Mouse (Mus musculus): ENCODE measurements around the gene Cic.
A peak's percentile ranks its signal among the peaks of the same experiment; 100 is the strongest.
"Not testable (repeated sequence)": the region's sequence is repeated elsewhere in the genome, so short reads cannot be mapped to it uniquely, and the experiment has no call there.

The Cic gene

DNA sequence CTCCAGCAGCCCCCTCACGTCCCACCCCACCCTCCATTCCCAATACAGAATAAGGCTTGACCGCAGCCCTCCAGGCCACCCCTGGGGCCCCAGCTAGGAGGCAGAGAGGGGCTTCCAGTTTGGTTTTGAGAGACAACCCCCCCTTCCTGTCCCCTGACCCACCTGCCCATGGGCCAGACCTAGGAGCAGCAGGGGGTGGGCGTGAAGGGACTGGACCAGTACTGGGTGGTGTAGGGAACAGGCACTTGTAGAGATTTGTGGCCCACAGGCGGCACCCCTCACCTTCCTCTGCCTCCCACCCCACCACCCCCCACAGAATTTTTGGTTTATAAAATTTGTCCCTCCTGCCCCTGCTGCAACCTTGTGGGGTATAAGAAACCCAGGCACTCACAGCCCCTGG, 24.1 kb upstream of the Cic start:
- DNase-seq (ENCODE audit: low spot score in 2 of 2) = no peak

GRCm38 (mm10) chr7:25244562-25245369, 22.7 kb upstream of the Cic start:
- no peak for DNase-seq (ENCODE audit: low spot score in 2 of 2)

DNA sequence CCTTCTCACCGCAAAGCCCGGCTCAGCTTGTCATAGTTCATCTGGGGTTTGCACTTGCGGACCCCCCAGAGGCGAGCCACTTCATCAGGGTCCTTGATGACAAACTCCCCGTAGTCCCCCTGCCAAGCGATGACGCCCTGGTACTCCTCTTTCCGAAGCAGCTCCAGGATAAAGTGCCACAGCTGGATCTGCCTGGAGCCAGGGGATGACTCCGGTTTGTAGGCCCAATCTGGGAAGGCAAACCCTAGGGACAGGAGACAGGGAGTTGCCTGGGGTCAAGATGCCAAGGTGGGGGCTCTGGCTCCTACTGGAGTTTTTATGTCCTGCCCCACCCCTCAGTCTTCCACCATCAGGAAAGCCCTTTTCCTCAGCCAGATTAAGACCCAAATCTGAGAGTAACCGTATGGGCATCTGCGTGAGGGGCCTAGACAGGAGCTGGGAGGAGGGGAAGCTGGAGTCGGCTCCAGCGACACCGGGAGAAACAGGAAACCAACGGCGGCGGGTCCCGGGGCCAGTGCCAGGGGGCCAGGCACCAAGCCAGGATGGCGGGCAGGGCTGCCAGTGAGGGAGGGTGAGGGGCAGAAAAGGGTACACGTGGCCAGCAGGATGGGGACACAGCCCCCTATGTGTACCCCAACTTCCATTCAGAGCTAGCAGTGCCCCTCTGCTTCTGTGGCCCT, 21.3 kb upstream of the Cic start:
- DNase-seq (ENCODE audit: low spot score in 2 of 2) = peak in 1 of 2 experiments; percentile 15

DNA sequence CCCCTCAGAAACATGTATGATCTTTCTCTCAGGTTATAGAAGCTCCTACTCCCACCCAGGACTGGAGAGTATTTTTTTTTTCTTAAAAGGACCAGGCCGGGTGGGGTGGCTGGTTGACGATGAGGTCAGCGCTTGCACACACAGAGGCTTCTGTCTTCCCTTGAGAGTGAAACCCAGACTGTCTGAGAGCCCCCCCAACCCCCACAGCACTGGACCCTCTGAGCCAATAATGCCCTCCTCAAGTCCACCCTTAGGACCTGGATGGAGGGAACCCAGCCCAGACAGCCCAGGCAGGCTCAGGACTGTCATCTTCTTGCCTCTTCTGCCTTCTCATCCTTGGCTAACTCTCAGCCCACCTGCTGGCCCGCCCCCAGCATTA, 20.8 kb upstream of the Cic start:
- DNase-seq (ENCODE audit: low spot score in 2 of 2) = no peak

- DNase-seq (ENCODE audit: low spot score in 2 of 2) = no peak
These were observed 20.0 kb upstream of the Cic start for GRCm38 (mm10) chr7:25247498-25247897.

- DNase-seq (ENCODE audit: low spot score in 2 of 2) = peak in 1 of 2 experiments; percentile 21
These were observed 19.4 kb upstream of the Cic start for GRCm38 (mm10) chr7:25248018-25248647.

DNA sequence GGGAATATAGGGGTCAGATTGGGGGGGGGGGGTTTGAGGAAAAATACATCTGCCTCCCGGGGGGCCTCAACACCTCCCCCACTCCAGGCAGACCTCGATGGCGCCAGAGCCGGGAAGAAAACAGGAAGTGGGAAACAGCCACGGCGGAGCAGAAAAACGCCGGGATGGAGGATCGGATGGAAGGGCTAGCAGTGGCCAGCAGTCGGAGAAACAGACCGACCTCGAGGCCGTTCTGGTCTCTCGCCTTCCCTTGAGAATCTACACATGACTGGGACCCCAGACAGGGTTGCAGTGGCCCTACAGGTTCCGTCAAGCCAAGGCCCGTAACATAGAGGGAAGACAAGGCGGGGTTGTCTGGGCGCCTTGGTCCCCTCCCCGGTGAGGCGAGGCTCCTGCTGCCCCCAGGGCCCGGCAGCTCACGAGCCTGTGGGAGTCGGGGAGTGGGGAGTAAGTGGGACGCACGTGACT, 18.6 kb upstream of the Cic start:
- DNase-seq (ENCODE audit: low spot score in 2 of 2) = no peak

DNA sequence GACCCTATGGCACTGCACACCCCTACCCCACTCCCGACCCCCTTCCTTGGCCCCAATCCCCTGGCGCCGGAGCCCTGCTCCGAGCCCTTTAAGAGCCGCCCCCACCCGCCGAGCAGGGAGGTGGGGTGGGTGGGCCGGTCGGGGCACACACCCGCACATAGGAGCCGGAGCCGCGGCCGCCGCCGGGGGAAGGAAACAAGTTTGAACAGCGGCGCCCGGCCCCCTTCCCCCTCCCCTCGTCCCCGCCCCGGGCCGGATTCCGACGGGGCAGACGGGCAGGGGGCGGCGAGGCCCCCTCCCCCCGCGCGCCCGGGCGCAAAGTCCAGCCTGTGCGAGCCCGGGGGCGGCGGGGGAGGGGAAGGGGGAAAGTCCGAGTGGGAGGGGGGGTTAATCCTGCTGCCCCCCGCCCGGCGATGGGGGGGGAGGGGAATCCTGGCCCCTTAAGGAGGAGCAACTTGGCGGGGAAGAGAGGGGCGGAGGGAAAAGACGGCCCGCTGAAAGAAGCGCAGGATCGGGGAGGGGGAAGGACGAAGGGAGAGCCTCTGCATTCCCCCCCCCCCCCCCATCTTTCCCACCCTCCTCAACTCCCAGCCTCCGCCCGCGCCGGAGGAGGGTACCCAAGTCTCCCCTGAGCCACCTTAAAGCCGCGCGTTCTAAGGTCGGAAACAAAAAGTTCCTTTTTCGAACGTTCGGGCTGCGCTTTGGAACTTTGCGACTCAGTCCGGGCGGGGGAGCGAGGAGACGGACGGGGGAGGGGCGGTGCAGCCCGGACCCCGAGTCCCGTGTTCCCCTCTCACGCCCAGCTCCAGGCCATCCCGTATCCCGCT, 18.0 kb upstream of the Cic start:
- DNase-seq (ENCODE audit: low spot score in 2 of 2) = peak; percentile 75 to 77

DNA sequence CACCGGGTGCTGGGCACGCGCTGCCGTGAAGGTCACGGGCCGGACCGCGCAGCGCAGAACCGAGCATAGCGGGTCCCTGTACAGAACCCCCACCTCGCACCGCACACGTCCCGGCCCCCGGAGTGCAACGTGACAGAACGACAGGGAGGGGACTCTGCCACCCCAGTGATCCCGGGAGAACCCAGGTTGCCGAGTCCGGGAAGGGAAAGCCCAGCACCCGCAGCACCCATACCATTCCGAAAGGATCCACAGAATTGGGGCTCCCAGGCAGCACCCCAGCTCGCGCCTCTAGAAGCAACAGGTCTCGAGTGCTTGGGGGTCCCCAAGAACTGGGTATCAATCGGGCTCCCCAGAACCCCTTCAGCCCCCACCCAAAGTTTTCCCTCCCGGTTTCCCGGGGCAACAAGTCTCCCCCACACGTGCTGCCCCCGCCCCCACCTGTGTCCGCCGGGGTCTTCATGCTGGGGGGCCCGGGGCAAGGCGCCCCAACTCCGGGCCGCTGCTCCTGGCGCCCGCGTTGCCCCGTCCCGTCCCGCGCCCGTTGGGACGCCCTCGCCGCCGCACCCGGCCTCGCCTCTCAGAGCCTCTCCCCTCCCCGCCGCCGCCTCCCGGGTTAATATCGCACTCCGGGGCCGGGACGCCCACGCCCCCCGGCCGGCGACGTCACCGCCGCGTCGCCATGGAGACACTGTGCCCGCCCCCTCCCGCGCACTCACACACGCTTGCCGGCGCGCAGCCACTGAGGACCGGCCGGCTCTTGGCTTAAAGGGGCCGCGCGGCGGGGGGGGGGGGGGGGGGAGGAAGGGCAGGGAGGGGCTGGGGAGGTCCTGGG, 17.1 kb upstream of the Cic start, which contains the start of gene Erf:
TSS of gene Erf (minus strand) at position 621 of the 832 bp plus-strand sequence.
- peak; percentile 89 to 95 for DNase-seq (ENCODE audit: low spot score in 2 of 2)

- DNase-seq (ENCODE audit: low spot score in 2 of 2) = peak in 1 of 2 experiments; percentile 33
These were observed 16.3 kb upstream of the Cic start for GRCm38 (mm10) chr7:25251071-25251791.

- no peak for DNase-seq (ENCODE audit: low spot score in 2 of 2)
These were observed 15.7 kb upstream of the Cic start for GRCm38 (mm10) chr7:25251822-25252221.

- DNase-seq (ENCODE audit: low spot score in 2 of 2) = no peak
These were observed 5.6 kb upstream of the Cic start for GRCm38 (mm10) chr7:25261896-25262295.

GRCm38 (mm10) chr7:25263968-25264870, 3.3 kb upstream of the Cic start:
- DNase-seq (ENCODE audit: low spot score in 2 of 2) = no peak

DNA sequence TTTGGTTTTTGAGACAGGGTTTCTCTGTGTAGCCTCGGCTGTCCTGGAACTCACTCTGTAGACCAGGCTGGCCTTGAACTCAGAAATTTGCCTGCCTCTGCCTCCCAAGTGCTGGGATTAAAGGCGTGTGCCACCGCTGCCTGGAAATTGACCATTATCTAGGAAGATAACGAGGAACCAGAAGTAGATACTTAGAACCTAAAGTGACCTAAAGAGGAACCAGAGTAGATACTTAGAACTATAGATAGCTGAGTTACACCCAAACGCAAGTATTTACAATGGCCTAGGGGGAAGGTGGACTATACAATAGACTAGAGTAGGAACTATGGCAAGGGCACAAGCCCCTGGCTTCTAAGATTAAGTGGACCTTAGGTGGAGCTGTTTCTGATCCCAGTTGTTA, 1.8 kb upstream of the Cic start:
- not testable (repeated sequence) for DNase-seq (ENCODE audit: low spot score in 2 of 2)

DNA sequence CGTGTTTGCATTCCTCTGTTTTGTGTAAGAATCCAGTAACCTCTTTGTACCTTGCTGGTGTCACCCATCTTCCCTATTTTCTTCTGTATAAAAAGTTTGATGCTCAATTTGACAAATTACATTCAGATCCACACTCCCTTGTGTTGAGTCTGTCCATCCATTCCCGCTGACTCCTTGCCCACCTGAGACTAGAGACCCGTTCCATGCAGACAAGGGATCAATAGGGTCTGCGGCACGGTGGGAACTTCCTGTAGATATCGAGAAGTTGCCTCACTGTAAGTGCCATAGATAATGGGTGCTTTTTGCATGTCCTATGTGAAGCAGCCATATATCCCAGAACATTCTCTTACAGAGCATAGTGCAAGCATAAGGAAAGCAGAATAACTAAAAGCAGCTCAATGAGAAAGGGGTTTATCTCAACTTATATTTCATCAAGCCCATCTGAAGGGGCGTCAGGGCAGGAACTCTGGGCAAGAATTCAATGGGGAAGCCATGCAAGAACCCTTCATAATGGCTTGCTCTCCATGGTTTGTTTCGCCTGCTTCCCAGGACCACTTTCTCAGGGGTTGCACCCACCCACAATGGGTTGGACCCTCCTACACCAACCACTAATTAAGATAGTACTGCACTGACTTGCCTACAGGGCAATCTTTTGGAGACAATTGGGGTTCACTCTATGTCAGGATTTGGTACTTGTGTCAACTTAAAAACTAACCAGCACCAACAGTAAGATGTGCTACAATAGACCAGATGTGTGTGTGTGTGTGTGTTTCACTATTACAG, 1.1 kb upstream of the Cic start:
- no peak for DNase-seq (ENCODE audit: low spot score in 2 of 2)

DNA sequence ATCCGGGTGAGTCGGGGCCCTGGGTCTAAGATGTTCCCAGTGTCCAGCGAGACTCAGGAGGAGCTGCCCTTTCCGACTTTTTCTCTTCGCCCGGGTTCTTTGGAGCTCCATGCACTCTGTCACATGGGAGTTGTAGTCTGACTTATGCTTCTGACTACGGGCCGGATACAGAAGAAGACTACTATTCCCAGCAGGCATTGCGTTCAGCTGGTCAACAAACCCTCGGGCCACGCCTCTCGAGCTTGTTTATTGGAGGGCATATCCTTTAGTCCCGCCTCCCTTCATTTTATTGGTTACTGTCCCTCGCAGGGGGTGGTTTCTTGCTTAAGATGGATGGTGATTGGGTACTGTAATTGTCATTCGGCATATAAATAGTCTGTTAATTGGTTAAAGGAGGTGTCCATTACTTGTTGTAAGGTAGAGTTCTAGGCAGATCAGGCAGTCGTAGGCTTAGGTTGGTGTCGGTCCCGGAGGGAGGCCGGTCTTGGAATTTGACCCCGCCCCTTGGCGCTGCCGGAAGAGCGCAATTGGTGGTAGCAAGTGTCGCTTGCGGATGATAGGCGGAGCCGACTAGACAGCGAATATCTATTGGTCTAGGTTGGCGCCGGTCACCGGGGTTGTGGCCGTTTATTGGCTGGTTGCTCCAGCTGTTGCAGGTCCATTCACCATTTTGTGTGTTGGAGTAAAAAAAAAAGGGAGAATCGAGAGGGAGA, 403 bp downstream of the Cic start:
- DNase-seq (ENCODE audit: low spot score in 2 of 2) = peak; percentile 97 to 99

DNA sequence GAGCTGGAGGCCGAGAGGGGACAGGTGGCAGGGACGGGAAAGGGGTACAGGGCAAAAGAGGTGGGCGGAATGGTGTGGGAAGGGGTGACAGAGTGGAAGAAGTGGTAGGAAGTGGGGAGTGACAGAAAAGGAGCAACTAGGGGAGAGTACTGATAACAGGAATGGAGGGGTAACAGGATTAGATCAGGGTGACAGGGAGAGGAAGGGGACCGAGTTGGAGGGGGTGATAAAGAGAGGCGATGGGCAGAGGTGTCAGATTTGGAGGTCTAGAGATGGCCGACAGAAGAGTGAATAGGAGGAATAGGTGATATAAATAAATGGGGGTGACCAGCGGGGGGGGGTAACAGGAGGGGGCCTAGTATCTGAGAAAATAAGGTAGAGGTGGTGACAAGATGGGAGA, 1.1 kb downstream of the Cic start:
- DNase-seq (ENCODE audit: low spot score in 2 of 2) = no peak

DNA sequence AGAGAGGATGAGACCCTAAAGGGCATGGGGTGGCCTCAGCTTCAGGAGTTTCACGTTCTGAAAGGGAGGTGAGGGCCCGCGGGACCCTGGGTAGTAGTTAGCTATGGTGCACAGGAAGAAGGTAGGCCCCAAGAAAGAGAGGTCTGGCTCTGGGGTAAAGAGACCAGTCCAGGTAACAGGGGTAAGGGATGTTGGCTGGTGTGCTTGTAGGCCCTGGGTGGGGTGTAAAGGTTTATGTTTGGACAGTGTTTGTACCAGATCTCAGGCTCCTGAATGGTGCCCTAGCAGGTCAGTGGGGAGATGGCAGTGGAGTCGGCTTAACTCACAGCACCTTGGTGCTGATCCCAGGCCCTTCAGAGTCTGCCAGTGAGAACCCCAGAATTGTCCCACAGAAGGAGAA, 1.5 kb downstream of the Cic start:
- DNase-seq (ENCODE audit: low spot score in 2 of 2) = peak in 1 of 2 experiments; percentile 20

Measured in thymus, postnatal 10 days (tissue).